Mouse (Mus musculus): ENCODE data around the gene Stx12.
A peak's percentile ranks its signal among the peaks of the same experiment; 100 is the strongest.

Gene Stx12

DNA sequence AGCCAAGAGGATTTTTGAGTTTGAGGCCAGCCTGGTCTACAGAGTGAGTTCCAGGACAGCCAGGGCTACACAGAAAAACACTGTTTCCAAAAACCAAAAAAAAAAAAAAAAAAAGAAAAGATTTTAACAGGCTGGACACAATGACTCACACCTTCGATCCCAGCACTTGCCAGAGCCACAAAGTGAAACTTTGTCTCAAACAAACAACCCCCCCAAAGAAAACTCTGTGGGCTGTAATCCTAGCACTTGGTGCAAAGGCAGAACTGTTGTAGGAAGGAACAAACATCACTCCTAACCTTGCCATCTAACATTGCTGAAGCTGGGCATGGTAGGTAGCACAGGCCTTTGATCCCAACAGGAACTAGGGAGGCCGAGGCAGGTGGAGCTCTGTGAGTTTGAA, 19.5 kb downstream of the Stx12 start:
- no peak for DNase-seq (ENCODE audit: low read depth, low spot score)

DNA sequence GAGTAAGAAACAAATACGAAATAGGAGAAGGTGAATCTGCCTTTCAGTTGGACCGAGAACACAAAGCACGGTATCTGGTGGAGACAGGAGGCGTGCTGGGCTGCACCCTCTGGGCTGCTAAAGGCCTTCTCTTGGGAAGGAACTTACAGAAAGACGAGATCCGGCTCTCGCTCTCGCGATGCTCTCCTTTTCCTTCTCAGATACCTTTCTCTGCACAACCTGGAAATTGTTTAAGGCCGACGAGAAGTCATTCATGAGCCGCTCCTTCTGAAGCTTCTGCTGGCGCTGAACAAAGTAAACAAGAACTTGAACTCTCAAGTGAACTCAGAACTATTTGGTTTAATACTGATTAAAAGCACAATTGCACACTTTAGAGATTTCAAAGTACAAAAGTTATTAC, 21.3 kb downstream of the Stx12 start:
- DNase-seq (ENCODE audit: low read depth, low spot score), result no peak

DNA sequence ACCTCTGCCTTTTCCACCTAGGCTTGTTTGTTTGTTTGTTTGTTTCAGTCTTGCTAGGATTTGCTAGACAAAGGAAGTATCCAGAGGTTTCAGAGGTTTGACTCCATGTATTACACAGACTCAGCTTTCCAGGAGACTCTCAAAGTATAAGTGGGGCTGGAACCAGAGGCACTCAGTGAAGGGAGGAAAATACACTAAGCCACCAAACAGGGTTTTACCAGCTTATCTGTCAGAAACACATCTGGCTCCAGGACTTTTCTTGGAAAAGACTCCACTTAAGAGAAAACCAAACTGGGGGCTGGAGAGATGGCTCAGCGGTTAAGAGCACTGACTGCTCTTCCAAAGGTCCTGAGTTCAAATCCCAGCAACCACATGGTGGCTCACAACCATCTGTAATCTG, 23.4 kb downstream of the Stx12 start:
- DNase-seq (ENCODE audit: low read depth, low spot score), result no peak

DNA sequence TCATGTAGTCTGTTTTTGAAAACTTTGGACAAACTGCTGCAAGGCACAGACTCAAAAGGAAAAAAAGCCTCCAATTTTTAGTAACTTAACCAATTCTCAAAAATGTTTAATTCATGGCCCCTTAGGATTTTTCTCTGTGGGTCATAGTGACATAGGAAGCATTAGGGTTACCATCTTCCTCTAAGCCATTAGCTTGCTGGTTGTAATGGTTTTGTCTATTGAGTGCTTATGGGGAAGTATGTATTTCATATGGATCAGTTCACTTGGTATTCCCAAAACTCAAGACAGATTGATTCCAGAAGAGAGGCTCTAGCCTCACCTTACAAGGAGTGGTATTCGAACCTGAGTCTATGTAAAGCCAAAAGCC, 40.6 kb downstream of the Stx12 start:
- DNase-seq (ENCODE audit: low read depth, low spot score), result no peak

DNA sequence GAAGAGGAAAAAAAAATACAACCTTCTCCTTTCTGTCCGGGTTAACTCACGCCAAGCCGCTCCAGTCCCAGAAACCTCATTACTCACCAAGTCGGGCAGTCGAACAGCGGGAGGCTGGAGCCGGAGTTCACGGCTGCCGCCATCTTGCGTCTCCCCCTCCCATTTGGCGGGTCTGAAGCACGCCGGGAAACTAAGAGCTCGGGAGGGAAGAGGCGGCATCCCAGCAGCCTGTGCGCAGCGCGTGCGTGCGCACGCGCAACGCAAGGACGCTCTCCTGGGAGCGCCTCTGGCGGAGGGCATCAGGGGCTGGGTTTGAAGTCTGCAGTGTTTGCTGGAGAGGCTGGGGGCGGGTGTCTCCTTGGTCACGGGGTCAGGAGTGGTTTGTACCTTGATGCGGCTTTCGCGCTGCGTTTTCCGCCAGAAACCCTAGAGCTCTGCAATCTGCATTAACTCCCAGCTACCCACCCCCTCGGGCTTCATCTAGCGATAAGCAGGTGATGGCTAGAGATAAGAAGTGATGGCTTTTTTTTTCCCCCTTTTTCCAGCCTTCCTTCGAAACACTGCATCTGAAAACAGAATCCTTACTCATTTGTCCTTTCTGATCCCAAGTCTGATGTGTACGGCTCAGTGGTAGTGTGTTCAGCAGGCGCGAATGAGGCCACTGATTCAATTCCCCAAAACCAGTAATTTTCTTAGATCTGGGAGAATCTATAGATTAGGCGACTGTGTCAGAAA, 41.2 kb downstream of the Stx12 start, which contains the start of gene Ppp1r8:
Gene Ppp1r8 (minus strand): TSS at position 200 of the 735 bp plus-strand sequence.
- peak; percentile 87 for DNase-seq (ENCODE audit: low read depth, low spot score)

DNA sequence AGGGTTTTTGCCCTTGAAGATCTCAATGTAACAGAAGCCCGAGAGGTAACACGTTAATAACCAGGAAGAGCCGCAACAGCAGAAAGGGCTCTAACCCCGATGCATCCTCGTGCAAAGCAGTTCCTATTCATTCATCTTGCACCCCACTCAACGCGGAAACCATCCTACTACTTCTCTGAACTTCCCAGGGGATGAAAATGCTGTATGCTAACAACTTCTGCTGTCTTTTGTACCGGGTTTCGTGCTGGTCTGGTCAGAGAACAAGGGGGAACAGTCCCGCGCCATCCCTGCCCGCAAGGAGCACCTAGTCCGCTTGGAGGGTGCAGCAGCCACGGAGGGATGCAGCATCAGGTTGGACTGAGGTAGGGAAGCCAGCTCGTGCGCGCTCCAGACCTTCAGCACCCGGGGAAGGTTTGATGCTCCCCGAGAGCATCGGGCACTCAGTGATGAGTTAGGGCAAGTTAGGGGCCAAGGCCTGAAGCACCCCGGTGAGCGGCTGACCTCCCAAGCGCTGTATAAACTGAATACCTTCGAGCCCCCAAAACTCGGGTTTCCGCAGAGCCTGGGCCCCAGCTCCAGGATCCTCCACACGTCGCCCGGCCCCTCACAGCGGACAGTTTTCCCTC, 41.9 kb downstream of the Stx12 start:
- no peak for DNase-seq (ENCODE audit: low read depth, low spot score)

DNA sequence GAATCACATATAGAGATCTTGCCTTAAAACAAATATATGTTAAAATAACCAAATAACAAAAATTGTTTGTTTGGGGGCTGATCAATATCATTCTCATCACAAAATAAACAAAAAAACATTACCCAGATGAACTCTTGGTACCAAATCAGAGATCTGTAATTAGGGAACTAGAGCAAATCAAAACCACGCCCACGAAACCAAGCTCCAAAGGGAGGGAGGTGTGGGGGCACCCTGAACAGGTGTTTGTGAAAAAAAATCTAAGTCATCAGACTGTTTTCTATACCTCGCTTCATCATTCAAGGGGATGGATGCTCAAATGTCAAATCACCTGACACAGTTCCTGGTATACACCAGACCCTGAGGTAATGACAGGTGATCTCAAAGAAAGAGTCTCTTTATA, 42.8 kb downstream of the Stx12 start:
- DNase-seq (ENCODE audit: low read depth, low spot score), result no peak

DNA sequence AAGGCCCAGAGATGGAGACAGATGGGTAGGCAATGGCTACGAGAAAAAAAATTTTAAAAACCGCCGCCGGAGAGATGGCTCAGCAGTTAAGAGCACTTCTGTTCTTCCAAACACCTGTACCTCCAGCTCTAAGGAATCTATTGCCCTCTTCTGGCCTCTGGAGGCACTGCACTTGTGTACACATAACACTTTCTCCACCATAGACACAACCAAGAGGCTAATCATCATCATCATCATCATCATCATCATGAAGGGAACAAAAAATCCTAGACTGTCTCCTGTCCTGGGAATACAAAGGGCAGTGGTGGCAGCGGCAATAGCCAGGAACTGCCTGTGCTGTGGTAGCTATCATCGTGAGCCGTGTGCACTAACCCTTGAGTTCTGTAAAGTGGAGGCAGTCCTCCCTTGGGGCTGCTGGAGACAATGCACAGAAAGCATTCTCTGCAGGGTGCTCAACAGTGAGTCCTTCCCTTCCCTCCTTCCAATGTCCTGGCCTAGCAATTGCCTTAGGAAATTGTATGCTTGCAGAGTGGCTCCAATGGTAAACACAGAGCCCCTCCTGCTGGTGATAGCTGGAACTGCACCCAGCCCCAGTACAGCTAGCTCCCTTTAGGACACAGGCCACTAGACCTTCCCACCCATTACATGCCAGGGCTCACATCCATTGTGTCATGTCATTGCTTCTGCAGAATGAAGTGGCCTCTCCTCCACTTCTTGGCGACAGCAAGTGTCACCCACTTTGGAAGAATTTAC, 60.5 kb downstream of the Stx12 start:
- DNase-seq (ENCODE audit: low read depth, low spot score), result no peak

DNA sequence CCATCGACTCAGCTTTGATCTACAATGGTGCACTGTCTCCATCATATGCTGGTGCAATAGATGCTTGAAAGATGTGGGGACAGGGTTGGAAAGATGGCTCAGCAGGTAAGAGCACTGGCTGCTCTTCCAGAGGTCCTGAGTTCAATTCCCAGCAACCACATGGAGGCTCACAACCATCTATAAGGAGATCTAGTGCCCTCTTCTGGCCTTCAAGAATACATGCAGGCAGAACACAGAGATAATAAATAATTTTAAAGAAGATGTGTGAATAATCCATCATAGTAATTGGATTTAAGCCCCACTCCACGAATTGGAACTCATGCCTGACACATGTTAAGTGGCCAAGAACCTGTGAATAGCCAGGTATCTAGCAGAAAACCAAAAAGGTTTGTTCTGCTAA, 65.9 kb downstream of the Stx12 start:
- DNase-seq (ENCODE audit: low read depth, low spot score), result no peak

DNA sequence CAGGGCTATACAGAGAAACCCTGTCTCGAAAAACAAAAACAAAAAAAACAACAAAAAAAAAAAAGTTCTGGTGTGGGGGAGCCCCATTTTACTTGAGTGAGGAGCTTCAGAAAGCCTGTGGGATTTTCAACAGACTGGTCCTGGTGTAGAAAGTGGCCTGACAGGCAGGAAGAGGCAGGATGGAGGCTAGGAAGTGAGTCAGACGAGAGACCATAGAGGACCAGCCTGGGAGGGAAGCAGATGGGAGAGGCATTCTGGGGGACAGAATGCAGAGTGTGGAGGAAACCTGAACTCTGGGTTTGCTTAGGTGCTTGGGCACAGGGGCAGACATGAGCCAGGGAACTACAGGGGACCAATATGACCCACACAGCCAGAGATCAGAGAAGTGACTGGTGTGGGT, 67.5 kb downstream of the Stx12 start:
- no peak for DNase-seq (ENCODE audit: low read depth, low spot score)

DNA sequence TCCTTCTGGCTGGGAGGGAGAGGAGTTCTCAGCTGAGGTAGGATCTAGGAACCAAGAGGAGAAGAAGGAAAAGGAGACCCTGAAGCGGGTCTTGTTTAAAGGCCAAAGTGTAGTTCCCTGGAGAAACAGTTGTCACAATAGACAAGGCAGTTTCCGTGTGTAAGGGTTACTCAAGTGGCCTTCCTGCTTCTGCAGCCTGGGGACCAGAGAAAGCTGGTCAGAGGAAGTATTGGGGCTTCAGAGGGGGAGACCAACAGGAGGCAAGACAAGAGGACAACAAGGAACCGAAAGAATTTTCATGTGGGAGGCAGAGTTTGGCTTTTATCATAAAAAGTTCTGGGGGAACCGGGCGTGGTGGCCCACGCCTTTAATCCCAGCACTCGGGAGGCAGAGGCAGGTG, 67.9 kb downstream of the Stx12 start:
- DNase-seq (ENCODE audit: low read depth, low spot score), result no peak

DNA sequence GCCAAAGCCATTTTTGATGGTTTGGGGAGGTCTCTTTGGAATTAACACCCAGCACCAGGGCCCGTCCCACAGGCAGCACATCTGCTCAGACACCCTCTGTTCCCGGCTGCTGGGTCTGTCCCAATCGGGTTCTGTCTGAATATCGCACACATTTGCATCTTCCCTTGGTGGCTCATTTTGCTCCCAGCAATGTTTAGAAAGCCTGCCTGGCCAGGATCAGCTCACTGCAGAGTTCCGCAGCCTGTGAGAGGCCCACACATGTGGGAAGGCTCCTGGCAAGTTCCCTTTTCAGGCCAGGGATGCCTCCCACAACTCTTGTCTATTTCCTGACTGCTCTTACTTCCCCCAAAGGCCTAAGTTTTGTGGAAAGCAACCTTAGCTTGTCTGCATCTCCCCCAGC, 74.7 kb downstream of the Stx12 start:
- DNase-seq (ENCODE audit: low read depth, low spot score), result no peak

DNA sequence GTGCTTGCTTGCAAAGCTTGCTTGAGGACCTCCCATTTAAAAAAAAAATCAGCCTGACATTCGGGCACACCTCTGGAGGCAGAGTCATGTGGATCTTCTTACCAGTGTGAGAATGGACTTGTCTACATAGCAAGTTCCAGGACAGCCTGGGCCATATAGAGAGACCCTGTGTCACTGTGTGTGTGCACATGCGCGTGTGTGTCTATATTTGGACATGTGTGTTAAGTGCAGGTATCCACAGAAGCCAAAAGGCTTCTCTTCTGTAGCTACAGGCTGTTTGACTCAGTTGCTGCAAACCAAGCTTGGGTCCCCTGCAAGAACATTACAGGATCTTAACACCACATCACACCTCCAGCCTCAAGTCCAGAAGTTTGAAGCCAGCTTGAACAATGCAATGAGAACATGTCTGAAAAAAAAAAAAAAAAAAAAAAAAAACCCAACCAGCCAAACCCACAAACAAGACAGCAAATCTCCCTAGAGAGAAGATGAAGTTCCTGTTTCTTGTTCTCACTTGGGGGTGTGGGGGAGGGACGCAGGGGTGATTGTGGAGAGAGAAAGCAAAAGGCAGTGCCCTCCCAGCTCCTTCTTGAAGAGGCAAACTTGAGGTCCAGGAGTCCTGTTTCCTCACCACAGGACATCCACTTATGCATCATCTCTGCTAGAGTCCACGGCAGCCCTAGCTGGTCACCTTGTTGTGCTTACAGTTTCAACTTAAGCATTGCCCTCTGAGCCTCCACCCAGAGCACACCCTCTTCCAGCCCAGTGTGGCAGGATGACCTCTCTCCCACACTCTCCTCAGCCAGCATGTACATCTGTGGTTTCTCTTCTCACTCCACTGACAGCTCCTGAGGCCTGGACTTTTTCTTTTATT, 76.3 kb downstream of the Stx12 start:
- DNase-seq (ENCODE audit: low read depth, low spot score), result no peak

DNA sequence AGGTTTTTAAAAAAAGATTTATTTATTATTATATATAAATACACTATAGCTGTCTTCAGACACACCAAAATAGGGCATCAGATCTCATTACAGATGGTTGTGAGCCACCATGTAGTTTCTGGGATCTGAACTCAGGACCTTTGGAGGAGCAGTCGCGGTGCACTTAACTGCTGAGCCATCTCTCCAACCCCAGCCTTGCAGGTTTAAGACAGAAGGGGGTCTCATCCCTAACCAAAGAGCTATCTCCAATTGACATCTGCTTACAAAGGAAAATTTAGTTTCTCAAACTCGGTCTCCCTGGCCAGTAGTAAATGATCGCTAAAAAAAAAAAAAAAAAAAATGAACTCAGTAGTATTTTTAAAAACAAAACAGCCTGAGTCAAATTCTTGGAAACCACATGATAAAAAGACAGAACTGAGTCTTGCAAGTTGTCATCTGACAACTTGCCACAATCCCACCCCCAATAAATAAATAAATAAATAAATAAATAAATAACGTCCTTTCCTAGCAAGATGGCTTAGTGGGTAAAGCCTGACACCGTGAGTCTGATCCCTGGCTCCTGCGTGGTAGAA, 77.6 kb downstream of the Stx12 start:
- no peak for DNase-seq (ENCODE audit: low read depth, low spot score)

DNA sequence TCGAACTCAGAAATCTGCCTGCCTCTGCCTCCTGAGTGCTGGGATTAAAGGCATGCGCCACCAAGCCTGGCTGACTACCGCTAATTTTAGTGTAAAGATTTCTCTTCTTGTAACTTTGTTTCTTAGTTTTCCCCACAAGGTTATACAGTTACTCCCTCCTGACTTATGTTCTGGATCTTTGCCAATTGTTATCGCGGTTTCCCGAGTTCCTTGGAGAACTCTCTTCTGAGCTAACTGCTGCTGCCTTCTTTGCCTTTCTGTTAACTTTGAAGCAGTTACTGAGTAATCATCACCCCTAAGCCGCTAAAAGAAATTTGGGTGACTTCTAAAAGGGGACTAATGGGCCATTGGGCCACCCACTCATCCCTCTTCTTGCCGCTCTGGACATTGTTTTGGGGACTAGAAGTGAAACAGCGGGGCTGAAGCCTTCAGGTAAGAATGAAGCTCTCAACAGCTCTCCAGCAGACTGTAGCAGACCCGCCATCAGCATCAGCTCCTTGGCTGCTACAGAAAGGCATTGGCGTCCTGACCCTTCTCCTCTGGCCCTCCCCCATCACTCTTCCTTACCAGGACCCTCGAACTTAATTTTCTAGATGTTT, 78.6 kb downstream of the Stx12 start:
- no peak for DNase-seq (ENCODE audit: low read depth, low spot score)

DNA sequence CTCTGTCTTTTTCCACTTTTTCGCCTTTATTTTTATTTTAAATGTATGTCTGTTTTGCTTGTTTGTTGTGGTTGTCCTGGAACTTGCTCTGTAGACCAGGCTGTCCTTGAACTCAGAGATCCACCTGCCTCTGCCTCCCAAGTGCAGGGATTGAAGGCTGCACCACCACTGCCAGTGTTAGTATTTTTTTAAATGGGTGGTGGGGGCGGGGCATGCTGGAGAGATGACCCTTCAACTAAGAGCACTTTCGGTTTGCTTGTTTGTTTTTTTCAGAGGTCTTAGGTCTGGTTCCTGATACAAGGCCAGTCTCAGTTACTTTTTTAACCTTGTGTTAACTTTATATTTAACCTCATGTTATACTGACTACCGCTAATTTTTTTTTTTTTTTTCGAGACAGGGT, 79.2 kb downstream of the Stx12 start:
- no peak for DNase-seq (ENCODE audit: low read depth, low spot score)

DNA sequence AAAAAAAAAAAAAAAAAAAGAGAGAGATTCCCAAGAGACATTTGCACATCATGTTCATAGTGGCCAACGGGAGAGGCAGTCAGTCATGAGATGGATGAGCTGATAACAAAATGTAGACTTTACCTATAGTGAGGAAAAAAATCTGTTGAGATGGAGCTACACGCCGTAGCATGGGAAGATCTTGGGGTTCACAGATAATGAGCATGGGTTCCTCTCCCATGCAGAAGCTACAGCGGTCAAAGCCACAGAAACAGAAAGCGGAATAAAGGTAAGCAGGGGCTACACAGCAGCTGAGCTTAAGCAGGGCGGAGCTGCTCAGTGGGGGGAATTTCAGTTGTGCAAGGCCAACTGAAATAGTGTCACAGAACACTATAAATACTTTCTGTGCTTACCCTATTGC, 80.0 kb downstream of the Stx12 start:
- no peak for DNase-seq (ENCODE audit: low read depth, low spot score)

DNA sequence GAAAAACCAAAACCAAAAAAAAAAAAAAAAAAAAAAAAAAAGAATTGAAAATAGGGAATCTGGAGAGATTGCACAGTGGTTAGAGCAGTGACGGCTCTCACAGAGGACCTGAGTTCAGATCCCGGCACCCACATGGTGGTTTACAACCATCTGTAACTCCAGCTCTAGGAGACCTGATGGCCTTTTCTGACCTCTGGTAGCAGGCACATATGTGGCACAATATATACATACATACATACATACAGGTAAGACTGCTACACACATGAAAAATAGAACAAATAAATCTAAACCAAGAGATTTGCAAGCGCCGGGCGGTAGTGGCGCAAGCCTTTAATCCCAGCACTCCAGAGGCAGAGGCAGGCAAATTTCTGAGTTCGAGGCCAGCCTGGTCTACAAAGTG, 80.4 kb downstream of the Stx12 start:
- DNase-seq (ENCODE audit: low read depth, low spot score), result no peak
